Mouse (Mus musculus): ENCODE measurements around the gene Copz1. TPM values are rescaled to one million over a fixed set of nuclear protein-coding genes. Genes with fewer than 3 reads are reported as not detected.
"Not testable (repeated sequence)": the region's sequence is repeated elsewhere in the genome, so short reads cannot be mapped to it uniquely, and the experiment has no call there.

The Copz1 gene
- polyA plus RNA-seq, 1 experiment from 2014 or later: 298 TPM

GRCm38 (mm10) chr15:103257790-103258728 lies 14.5 kb upstream of the Copz1 start, which contains the start of gene Nfe2:
Nfe2 (minus strand) TSS chr15:103258403.
- no peaks in the 10 kb centered on the region for H3K27me3 ChIP-seq (replicated peaks; ENCODE audit: control insufficient read depth, insufficient read depth, low read length)
- no peaks in the 10 kb centered on the region for H3K36me3 ChIP-seq (ENCODE audit: control insufficient read depth, insufficient read depth, low read length)
- no peaks in the 10 kb centered on the region for H3K9me3 ChIP-seq (ENCODE audit: control insufficient read depth, low read length)
- ATAC-seq (replicated peaks; ENCODE audit: low FRiP score) (peak; percentile 97), DNase-seq (ENCODE audit: low spot score) (peak; percentile 95)
- H3K4me2 ChIP-seq: peak within 1 kb of the TSS; percentile 76
- H3K4me1 ChIP-seq (replicated peaks; ENCODE audit: control insufficient read depth, insufficient read depth, low read length): peaks cover 33% of the 10 kb centered on the region
- peak within 1 kb of the TSS; percentile 71 for H3K9ac ChIP-seq (ENCODE audit: low read depth, low read length)
- WGBS: 2% methylated on average over 15 of the region's 15 CpGs
- H3K27ac ChIP-seq (ENCODE audit: low read depth, low read length): peak within 1 kb of the TSS; percentile 97
- peak within 1 kb of the TSS; percentile 45 for H3K4me3 ChIP-seq (ENCODE audit: low read depth, low read length)

- no peaks in the 10 kb centered on the region for H3K27me3 ChIP-seq (replicated peaks; ENCODE audit: control insufficient read depth, insufficient read depth, low read length)
- 65% methylated on average over 5 of the region's 5 CpGs for WGBS
- ATAC-seq (replicated peaks; ENCODE audit: low FRiP score) (no peak), DNase-seq (ENCODE audit: low spot score) (no peak)
- H3K4me3 ChIP-seq (ENCODE audit: low read depth, low read length): no peak overlapping the region
- no peaks in the 10 kb centered on the region for H3K36me3 ChIP-seq (ENCODE audit: control insufficient read depth, insufficient read depth, low read length)
- peaks cover 33% of the 10 kb centered on the region for H3K4me1 ChIP-seq (replicated peaks; ENCODE audit: control insufficient read depth, insufficient read depth, low read length)
- H3K9ac ChIP-seq (ENCODE audit: low read depth, low read length): peak overlapping the region; percentile 71; the same call in 1 of the 2 replicates
- peak overlapping the region; percentile 97 for H3K27ac ChIP-seq (ENCODE audit: low read depth, low read length)
- no peaks in the 10 kb centered on the region for H3K9me3 ChIP-seq (ENCODE audit: control insufficient read depth, low read length)
- H3K4me2 ChIP-seq: peak overlapping the region; percentile 76
These were observed 13.4 kb upstream of the Copz1 start for GRCm38 (mm10) chr15:103259162-103259561.

- H3K4me2 ChIP-seq: no peak overlapping the region
- H3K9me3 ChIP-seq (ENCODE audit: control insufficient read depth, low read length): no peaks in the 10 kb centered on the region
- ATAC-seq (replicated peaks; ENCODE audit: low FRiP score) (no peak), DNase-seq (ENCODE audit: low spot score) (no peak)
- no peak overlapping the region for H3K9ac ChIP-seq (ENCODE audit: low read depth, low read length)
- H3K4me3 ChIP-seq (ENCODE audit: low read depth, low read length): no peak overlapping the region
- H3K4me1 ChIP-seq (replicated peaks; ENCODE audit: control insufficient read depth, insufficient read depth, low read length): peaks cover 33% of the 10 kb centered on the region
- H3K27ac ChIP-seq (ENCODE audit: low read depth, low read length): 0 out of 2 replicates have a peak overlapping the region, but pooled peaks have one; percentile 20
- no peaks in the 10 kb centered on the region for H3K27me3 ChIP-seq (replicated peaks; ENCODE audit: control insufficient read depth, insufficient read depth, low read length)
- 25% methylated on average over 1 of the region's 1 CpGs for WGBS
- no peaks in the 10 kb centered on the region for H3K36me3 ChIP-seq (ENCODE audit: control insufficient read depth, insufficient read depth, low read length)
These were observed 12.5 kb upstream of the Copz1 start for GRCm38 (mm10) chr15:103259989-103260388.

GRCm38 (mm10) chr15:103264794-103265193 lies 7.7 kb upstream of the Copz1 start:
- H3K4me1 ChIP-seq (replicated peaks; ENCODE audit: control insufficient read depth, insufficient read depth, low read length): peaks cover 11% of the 10 kb centered on the region
- H3K9ac ChIP-seq (ENCODE audit: low read depth, low read length): no peak overlapping the region
- H3K27ac ChIP-seq (ENCODE audit: low read depth, low read length): no peak overlapping the region

GRCm38 (mm10) chr15:103268903-103269302 lies 3.6 kb upstream of the Copz1 start:
- peaks cover 10% of the 10 kb centered on the region for H3K4me1 ChIP-seq (replicated peaks; ENCODE audit: control insufficient read depth, insufficient read depth, low read length)
- H3K9ac ChIP-seq (ENCODE audit: low read depth, low read length): no peak overlapping the region
- no peaks in the 10 kb centered on the region for H3K36me3 ChIP-seq (ENCODE audit: control insufficient read depth, insufficient read depth, low read length)
- DNase-seq (ENCODE audit: low spot score) (no peak), ATAC-seq (replicated peaks; ENCODE audit: low FRiP score) (no peak)
- no peaks in the 10 kb centered on the region for H3K9me3 ChIP-seq (ENCODE audit: control insufficient read depth, low read length)
- no peak overlapping the region for H3K4me2 ChIP-seq
- WGBS: 59% methylated on average over 4 of the region's 4 CpGs
- no peak overlapping the region for H3K4me3 ChIP-seq (ENCODE audit: low read depth, low read length)
- no peaks in the 10 kb centered on the region for H3K27me3 ChIP-seq (replicated peaks; ENCODE audit: control insufficient read depth, insufficient read depth, low read length)
- H3K27ac ChIP-seq (ENCODE audit: low read depth, low read length): no peak overlapping the region

More at GRCm38 (mm10) chr15:103264794-103265193, 7.7 kb upstream of the Copz1 start:
- no peak for ATAC-seq (replicated peaks; ENCODE audit: low FRiP score)
- Histone ChIP-seq H3K4me3 (ENCODE audit: low read depth, low read length) (no peak overlapping the region), H3K27me3 (replicated peaks; ENCODE audit: control insufficient read depth, insufficient read depth, low read length) (no peaks in the 10 kb centered on the region), H3K9me3 (ENCODE audit: control insufficient read depth, low read length) (no peaks in the 10 kb centered on the region), H3K4me2 (no peak overlapping the region), H3K36me3 (ENCODE audit: control insufficient read depth, insufficient read depth, low read length) (no peaks in the 10 kb centered on the region)
- DNase-seq (ENCODE audit: low spot score): no peak
- WGBS: 77% methylated on average over 2 of the region's 2 CpGs

- 84% methylated on average over 3 of the region's 3 CpGs for WGBS
- H3K27me3 ChIP-seq (replicated peaks; ENCODE audit: control insufficient read depth, insufficient read depth, low read length); H3K36me3 ChIP-seq (ENCODE audit: control insufficient read depth, insufficient read depth, low read length); H3K9ac ChIP-seq (ENCODE audit: low read depth, low read length); H3K4me3 ChIP-seq (ENCODE audit: low read depth, low read length); H3K27ac ChIP-seq (ENCODE audit: low read depth, low read length); DNase-seq (ENCODE audit: low spot score); ATAC-seq (replicated peaks; ENCODE audit: low FRiP score); H3K4me2 ChIP-seq; H3K9me3 ChIP-seq (ENCODE audit: control insufficient read depth, low read length): not testable (repeated sequence)
- H3K4me1 ChIP-seq (replicated peaks; ENCODE audit: control insufficient read depth, insufficient read depth, low read length): peaks cover 37% of the 10 kb centered on the region
These were observed 3.4 kb downstream of the Copz1 start for GRCm38 (mm10) chr15:103275943-103276342.

- Histone ChIP-seq H3K9ac (ENCODE audit: low read depth, low read length) (0 out of 2 replicates have a peak overlapping the region, but pooled peaks have one; percentile 20), H3K9me3 (ENCODE audit: control insufficient read depth, low read length) (no peaks in the 10 kb centered on the region), H3K4me1 (replicated peaks; ENCODE audit: control insufficient read depth, insufficient read depth, low read length) (peaks cover 45% of the 10 kb centered on the region), H3K4me2 (no peak overlapping the region), H3K4me3 (ENCODE audit: low read depth, low read length) (no peak overlapping the region), H3K27me3 (replicated peaks; ENCODE audit: control insufficient read depth, insufficient read depth, low read length) (no peaks in the 10 kb centered on the region), H3K36me3 (ENCODE audit: control insufficient read depth, insufficient read depth, low read length) (no peaks in the 10 kb centered on the region), H3K27ac (ENCODE audit: low read depth, low read length) (peak overlapping the region; percentile 25; the same call in 1 of the 2 replicates)
- DNase-seq (ENCODE audit: low spot score): no peak
- 71% methylated on average over 7 of the region's 7 CpGs for WGBS
- no peak for ATAC-seq (replicated peaks; ENCODE audit: low FRiP score)
These were observed 5.4 kb downstream of the Copz1 start for GRCm38 (mm10) chr15:103277949-103278348.

GRCm38 (mm10) chr15:103279750-103280149 lies 7.2 kb downstream of the Copz1 start:
- H3K9me3 ChIP-seq (ENCODE audit: control insufficient read depth, low read length): no peaks in the 10 kb centered on the region
- H3K9ac ChIP-seq (ENCODE audit: low read depth, low read length): no peak overlapping the region
- ATAC-seq (replicated peaks; ENCODE audit: low FRiP score) (no peak), DNase-seq (ENCODE audit: low spot score) (no peak)
- H3K36me3 ChIP-seq (ENCODE audit: control insufficient read depth, insufficient read depth, low read length): no peaks in the 10 kb centered on the region
- WGBS: 50% methylated on average over 3 of the region's 3 CpGs
- H3K27ac ChIP-seq (ENCODE audit: low read depth, low read length): no peak overlapping the region
- no peaks in the 10 kb centered on the region for H3K27me3 ChIP-seq (replicated peaks; ENCODE audit: control insufficient read depth, insufficient read depth, low read length)
- H3K4me1 ChIP-seq (replicated peaks; ENCODE audit: control insufficient read depth, insufficient read depth, low read length): peaks cover 33% of the 10 kb centered on the region
- H3K4me3 ChIP-seq (ENCODE audit: low read depth, low read length): no peak overlapping the region
- H3K4me2 ChIP-seq: no peak overlapping the region

Data from liver, embryonic 11.5 days (tissue).